Mouse (Mus musculus) gastrocnemius, postnatal 36 days (tissue): ENCODE data around the gene Il1rapl2. TPM values are rescaled to one million over a fixed set of nuclear protein-coding genes. Genes with fewer than 3 reads are reported as not detected.
"Not testable (repeated sequence)": the region's sequence is repeated elsewhere in the genome, so short reads cannot be mapped to it uniquely, and the experiment has no call there.

Experiments
- DNase-seq, 2 experiments: peaks; one replicate each; pipeline ENCODE4 v3.0.0; 2022
- intact Hi-C: fragments of 180-260 bp; cut with DNase I; formaldehyde crosslinking; loops from one replicate; pipeline ENCODE4 v1.15.1; 2025
- total RNA-seq, 2 experiments: library from RNA; stranded (reverse); gene quantifications; 2 replicates each; pipeline ENCODE4 v1.2.3; 2021

Il1rapl2 gene
- total RNA-seq, 2 experiments from 2014 or later = not detected

DNA sequence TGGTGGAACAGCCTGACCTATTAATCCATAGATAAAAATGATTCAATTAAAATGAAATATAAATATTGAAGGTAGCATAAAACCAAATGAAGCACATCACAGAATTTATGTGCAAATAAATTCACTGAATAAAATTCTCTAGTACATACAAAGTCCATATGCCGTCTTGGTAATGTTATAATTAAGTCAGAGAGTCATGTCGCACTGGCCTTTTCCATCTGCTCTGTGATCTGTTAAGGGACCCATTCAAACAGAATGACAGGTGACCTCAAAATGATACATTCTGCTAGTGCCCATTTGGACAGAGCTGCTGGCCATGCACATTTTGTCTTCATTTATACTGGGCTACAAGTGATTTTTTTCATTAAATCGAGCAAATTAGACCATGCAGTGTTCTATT, 534.3 kb downstream of the Il1rapl2 start:
- DNase-seq = no peak
- intact Hi-C loops = no loop called here

DNA sequence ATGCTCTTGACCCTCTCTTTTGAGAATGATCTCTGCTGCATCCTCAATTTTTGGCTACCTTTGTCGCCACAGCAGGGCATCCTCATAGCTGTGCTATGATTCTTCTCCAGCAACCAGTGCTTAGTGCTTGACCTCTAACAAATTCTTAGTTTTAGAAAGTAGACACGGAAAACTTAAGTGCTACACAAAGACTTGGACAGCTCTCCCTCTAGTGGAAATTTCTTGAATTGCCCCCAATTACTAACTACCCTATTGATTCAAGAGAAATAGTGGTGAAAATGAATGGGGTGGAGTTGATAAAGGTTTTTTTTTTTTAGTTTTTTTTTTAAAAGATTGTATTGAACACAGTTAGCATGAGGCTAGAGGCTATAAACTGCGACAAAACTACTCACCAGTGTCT, 599.7 kb downstream of the Il1rapl2 start:
- no peak for DNase-seq
- intact Hi-C loops = no loop called here

DNA sequence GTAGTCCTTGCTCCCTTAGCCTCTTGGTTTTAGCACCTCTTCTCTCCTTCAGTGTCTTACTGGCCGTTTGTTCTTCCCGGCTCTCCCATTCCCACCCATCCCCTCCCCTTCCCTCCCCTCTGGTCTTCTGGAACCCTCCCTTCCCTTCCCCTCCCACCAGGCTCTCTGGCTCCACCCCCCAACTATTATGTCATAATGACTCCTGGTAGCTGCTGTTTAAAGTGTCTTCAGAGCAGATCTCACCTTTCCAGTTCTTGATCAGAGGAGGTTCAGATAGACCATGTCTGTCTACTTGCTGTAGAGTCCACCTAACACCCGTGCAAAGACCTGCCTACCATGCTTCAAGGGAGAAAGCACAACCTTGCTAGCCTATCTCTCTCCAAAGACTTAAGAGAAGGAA, 639.1 kb downstream of the Il1rapl2 start, which contains the start of gene Tex13a:
TSS of gene Tex13a (minus strand) at position 101 of the 400 bp plus-strand sequence.
- intact Hi-C loops = no loop called here
- DNase-seq = no peak

DNA sequence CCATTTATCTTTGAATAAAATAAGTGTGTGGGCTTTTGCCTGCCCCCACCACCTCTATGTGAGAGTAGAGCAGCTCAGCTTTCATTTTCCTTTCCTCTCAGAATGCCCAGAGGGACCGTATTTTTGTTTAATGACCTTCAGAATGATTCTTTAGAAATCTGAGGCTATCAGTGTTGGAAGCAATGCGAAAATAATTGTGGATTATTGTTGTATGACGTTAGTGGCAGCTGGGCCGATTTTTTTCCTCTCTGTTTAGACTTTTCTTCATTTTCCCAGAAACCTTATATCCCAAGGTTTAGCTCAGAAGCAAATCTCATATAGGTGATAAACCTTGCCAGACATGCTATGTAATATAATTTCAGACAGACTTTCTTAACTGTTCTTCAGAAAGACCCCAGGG, 664.2 kb downstream of the Il1rapl2 start:
- intact Hi-C loops = no loop called here
- no peak for DNase-seq

DNA sequence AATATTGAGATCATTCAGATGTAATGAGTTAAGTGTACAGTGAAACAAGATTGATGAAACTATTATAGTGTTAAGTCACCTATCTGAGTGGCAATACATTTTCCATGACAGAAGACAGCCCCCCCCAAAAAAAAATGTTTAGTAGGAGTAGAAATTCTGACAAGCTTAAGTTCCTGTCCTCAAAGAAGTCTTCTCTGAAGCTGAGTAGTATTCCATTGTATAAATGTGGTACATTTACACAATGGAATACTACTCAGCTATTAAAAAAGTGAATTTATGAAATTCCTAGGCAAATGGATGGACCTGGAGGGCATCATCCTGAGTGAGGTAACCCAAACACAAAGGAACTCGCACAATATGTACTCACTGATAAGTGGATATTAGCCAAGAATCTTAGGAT, 778.3 kb downstream of the Il1rapl2 start:
- DNase-seq, intact Hi-C loops: not testable (repeated sequence)

DNA sequence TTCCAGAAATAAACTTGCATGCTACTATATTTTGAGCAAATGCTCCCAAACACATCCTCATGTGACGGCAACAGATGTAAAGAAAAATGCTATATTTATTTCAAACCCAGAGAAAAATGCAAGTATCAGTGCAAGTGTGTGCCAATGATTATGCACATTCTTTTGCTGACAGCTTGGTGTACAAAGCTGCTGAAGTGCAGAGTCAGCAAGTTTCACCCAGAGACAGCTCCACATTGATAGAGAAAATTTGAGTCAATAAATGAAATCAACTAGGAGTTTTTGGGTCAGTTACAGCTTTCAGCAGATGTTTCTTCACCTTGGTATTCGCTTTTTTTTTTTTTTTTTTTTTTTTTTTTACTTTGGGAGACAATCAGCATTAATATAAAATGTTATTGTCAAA, 863.4 kb downstream of the Il1rapl2 start:
- no peak for DNase-seq
- intact Hi-C loops = no loop called here

DNA sequence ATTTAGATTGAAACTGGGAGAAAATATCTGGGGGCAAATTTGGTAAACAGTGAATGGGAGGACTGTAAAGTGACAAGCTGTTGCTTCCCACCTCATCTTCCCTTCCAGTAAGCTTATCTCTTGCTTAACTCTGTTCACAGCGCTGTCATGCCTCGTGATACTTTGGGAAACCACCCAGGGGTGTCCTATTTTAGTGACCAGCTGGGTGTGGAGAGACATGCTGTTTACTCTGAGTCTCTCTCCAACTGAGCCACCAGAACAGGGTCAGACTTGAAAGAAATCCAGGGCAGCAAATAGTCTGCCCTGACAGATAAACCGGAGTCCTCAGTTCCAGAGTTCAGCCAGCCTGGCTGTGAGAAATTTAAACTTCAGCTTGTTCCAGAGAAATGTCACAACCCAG, 867.5 kb downstream of the Il1rapl2 start:
- peak; percentile 14 to 19 for DNase-seq

DNA sequence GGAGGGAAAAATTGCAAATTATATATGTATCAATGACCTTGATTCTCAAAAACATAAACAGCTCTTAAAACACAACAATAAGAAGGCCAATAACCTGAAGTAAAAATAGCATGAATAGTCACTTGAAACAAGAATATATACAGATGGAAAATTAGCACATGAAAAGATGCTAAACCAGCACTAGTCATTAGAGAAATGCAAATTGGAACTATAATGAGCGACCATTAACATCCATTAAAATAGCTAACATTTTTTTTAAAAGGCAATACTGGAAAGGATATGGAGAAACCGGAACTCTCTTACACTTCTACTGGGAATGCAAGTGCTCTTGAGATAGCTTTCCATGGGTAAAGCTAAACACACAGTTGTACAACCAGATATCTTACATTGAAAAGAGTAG, 879.4 kb downstream of the Il1rapl2 start:
- no peak for DNase-seq
- intact Hi-C loops = no loop called here

More for the DNA sequence above, 867.5 kb downstream of the Il1rapl2 start:
- intact Hi-C loops = no loop called here

DNA sequence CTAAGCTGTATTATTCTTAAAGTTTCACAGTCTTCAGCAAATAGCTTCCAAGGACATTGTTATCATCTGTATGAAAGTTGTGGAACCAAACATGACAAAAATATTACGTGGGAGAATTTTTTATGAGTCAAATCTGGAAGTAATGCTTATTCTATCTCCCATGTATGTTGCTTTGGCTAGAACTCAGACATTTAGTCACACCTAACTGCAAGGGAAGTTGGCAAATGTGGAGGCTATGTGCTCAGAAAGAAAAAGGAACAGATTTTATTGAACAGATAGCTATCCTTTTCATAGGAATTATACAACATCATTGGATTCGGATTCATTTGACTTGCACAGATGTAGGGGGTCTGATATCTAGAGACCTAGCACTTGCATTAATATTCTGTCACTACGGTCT, 908.1 kb downstream of the Il1rapl2 start:
- intact Hi-C loops = no loop called here
- no peak for DNase-seq

DNA sequence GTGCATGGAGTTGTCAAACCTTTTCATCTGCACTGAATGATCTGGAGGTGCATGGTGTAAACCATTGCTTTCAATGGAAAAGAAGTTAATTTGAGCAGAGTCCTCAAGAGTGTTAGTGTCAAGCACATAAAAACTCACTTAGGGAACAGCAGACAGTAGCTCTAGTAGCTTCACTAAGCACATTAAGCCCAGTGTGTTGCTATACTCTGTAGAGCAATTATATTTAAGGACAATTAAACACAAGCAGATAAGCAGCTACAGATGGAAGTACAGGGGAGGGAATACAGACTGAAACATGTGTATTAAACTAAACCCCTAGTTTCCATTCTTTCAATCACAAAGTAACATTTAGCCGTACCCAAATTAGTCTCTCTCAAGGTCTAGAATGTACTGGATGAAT, 930.1 kb downstream of the Il1rapl2 start:
- intact Hi-C loops = no loop called here
- DNase-seq = no peak

DNA sequence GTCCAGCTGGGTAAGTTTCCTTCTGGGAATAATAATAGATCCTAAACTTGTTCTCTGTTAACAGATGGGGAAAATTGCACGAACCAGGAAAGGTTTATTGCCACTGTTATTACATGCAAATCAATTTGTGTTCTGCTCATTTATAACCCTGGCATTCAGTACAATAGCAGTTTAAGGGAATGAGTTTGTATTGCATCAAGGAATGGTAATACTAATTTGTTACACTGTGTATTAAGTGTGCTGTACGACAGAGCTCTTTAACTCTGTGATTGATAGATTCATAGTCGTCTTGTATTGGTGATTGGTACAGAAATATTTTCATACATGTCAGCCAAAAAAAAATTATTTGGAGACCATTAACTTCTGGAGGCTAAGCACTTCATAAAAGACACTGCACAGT, 934.6 kb downstream of the Il1rapl2 start:
- intact Hi-C loops = no loop called here
- DNase-seq = no peak

DNA sequence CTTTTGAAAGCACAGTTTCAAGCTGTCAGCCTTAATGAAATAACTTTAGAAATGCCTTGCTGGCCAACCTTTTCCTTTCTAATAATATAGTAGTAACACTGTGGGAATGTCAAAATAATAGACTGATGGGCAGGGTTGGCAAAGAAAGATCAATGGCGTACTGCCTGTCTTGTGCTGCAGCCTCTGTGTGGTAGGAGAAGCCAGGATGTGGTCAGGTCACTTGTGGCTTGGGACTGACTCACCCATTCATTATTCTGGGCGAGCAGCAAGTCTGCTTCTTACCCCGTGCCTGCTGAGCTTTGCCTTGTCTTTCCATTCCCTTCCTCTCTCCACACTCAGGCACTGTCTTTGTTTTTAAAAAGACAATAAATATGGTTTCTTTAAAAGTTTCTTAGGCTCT, 1049.7 kb downstream of the Il1rapl2 start:
- intact Hi-C loops = no loop called here
- no peak for DNase-seq

DNA sequence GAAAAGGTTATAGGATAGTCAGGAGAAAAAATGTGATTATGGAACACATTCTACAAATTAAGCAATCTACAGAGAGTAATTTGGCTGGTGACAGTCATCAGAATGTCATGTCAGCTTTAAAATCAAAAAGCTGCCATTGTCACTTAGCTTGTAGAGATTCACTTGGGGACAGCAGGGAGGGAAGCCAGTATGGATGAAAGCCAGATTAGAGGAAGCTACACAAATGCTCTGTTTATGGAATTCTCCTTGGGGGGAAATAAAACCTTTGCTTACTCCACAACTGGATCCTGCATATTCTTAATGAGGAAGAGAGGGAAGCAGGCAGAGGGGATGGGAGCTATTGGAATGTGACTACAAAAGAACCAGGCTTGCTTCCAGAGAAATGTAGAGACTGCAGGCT, 1054.9 kb downstream of the Il1rapl2 start:
- intact Hi-C loops = no loop called here
- no peak for DNase-seq

DNA sequence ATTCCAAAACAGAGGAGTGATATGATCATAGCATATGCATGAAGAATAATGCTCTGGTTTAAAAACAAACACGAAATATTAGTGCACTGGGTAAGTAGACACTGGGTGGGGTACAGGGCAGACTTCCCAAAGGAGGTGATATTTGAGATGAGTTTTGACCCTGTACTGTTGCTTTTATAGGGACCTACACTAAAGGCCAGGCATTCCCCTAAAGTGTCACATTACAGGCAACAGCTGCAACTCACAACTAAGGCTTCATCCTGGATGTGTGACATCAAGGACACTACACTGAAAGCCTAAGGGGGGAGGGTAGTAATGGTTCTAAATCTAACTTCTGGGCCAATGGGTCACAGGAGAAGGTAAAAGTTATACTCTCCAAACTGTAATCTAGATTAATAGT, 1152.0 kb downstream of the Il1rapl2 start:
- intact Hi-C loops = loop anchor here (2.0 kb wide), 1 partner anchor 20 kb away; no protein-coding TSS in a partner anchor
- DNase-seq = no peak

DNA sequence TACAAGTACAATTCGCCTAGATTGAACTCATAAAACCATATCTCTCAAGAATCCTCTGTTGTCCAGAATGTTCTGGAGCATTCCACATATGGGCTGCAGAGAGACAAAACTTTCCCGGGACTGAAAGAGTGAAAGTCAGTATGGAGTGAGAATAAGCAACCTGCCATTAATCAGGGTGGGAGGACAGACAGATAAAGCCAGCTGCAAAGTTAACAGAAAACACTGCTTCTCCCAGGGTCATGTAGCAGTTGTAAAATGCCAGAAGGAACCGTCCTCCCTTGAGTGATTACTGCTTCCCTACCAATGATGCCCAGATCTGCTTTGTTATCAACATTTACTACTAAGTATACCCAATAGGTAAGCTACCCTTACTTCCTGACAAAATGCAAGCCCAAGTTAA, 1230.5 kb downstream of the Il1rapl2 start:
- intact Hi-C loops = no loop called here
- no peak for DNase-seq

DNA sequence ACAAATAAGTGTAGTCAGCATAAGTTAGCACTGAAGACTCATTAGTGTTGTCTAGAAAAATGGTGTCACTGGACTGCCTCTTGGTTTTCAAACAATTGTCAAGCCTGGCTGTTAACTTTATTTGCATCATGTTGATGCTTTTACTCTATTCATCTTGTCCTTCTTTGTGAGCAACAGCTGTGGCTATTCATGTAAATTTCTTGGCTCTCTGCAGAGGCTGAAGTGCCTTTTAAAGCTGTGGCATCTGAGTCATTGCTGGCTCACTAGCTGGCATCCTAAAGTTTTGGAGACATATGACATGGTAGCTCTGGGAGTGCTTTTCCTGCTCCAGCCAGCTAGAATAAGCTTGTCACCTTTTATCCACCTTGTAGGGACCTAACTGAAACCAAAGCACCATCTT, 1261.5 kb downstream of the Il1rapl2 start:
- no peak for DNase-seq
- intact Hi-C loops = no loop called here

DNA sequence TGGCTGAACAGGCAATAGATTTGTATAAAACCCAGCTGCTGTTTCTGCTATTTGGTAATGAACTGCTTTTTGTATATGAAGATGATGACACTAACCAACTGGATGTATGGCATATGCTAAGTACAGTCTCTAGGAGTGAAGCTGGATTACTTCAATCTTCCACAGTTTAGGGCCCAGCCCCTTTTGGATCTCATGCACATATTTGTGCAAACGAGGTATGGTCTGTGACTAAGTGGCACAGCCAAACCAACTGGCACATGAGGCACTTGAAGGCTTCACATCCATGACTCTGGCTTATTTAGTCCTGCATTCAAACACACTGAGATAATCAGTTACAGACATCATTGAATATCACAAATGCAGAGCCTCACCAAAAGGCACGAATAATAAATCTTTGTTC, 1263.5 kb downstream of the Il1rapl2 start:
- DNase-seq = no peak
- intact Hi-C loops = no loop called here

DNA sequence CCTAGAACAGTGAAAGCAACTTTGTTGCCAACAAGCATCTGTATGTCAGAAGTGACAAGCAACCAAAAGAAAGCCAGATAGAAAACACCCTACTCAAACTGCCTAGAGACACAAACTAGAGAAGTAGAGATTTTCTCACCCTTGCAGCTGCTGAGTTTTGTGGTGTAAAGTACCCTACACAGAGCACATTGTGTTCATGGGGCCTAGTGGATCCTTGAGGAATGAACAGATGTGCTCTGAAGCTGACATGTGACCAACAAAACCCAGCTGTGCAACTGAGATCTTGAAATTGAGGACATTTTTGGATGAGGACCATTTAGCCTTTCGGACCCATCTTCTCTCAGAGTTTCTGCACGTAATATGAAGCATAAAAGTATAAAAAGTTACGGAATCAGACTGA, 1268.0 kb downstream of the Il1rapl2 start:
- intact Hi-C loops = no loop called here
- no peak for DNase-seq
